35 mouse cellular contexts compared by ENCODE assay signal in the genomic region with DNA sequence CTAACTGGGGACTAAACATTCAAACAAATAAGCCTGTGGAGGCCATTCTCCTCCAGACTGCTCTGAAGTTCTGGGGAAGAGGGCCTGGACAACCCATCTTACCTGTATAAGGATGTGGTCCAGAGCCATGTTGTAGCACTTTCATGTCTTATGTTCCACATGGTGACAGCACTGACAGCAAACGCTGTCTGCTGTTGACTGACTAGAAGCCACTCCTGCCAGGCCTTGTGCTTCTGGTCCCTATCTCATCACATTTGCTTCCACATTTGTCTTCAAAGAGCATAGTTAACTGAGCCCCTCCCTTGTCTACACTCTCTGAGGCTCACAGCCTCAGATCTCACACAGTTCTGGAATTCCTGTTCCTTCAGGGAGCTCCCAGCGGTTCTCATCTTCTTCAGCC.
"Had no signal": no experiment of that assay in that cellular context is flagged by ENCODE, and none has a peak within 500 bp of the region (broad histone marks: within the 10 kb centered on the region; RNA-seq: fewer than 3 reads in every experiment).

No protein-coding gene starts in this region.

- ATAC-seq: hindbrain, embryonic 16.5 days; hindbrain, postnatal 0 days; inflammation-experienced regulatory T-cells, adult 6 months; intestine, embryonic 15.5 days; intestine, embryonic 16.5 days; intestine, postnatal 0 days had no signal

- H3K27ac ChIP-seq: heart, embryonic 10.5 days; heart, embryonic 13.5 days; heart, embryonic 15.5 days; hindbrain, embryonic 10.5 days; hindbrain, embryonic 12.5 days; hindbrain, embryonic 13.5 days; hindbrain, embryonic 14.5 days; hindbrain, embryonic 15.5 days; hindbrain, postnatal 0 days; intestine, embryonic 15.5 days; kidney, embryonic 15.5 days; kidney, postnatal 0 days; layer of hippocampus, adult 2 months had no signal

- H3K9ac ChIP-seq: heart, embryonic 12.5 days; heart, embryonic 13.5 days; heart, embryonic 15.5 days; hindbrain, embryonic 12.5 days; hindbrain, embryonic 13.5 days; hindbrain, embryonic 14.5 days; hindbrain, embryonic 15.5 days; intestine, embryonic 15.5 days; kidney, embryonic 15.5 days had no signal

- H3K27me3 ChIP-seq: heart, embryonic 12.5 days; heart, embryonic 13.5 days; heart, embryonic 15.5 days; hindbrain, embryonic 12.5 days; hindbrain, embryonic 13.5 days; hindbrain, embryonic 15.5 days; intestine, embryonic 15.5 days; kidney, embryonic 15.5 days had no signal

- H3K4me3 ChIP-seq: heart, embryonic 10.5 days; heart, embryonic 12.5 days; heart, embryonic 13.5 days; heart, embryonic 15.5 days; hindbrain, embryonic 10.5 days; hindbrain, embryonic 12.5 days; hindbrain, embryonic 13.5 days; hindbrain, embryonic 15.5 days; intestine, embryonic 15.5 days; kidney, embryonic 15.5 days; layer of hippocampus, adult 2 months had no signal

- H3K9me3 ChIP-seq: heart, embryonic 10.5 days; heart, embryonic 12.5 days; heart, embryonic 13.5 days; heart, embryonic 15.5 days; hindbrain, embryonic 10.5 days; hindbrain, embryonic 12.5 days; hindbrain, embryonic 13.5 days; hindbrain, embryonic 15.5 days; intestine, embryonic 15.5 days; kidney, embryonic 15.5 days had no signal

- H3K4me1 ChIP-seq: heart, embryonic 10.5 days; heart, embryonic 12.5 days; heart, embryonic 15.5 days; hindbrain, embryonic 10.5 days; hindbrain, embryonic 12.5 days; hindbrain, embryonic 13.5 days; hindbrain, embryonic 15.5 days; intestine, embryonic 15.5 days; kidney, embryonic 15.5 days had no signal

- H3K4me2 ChIP-seq: heart, embryonic 11.5 days; heart, embryonic 12.5 days; heart, embryonic 13.5 days; heart, embryonic 15.5 days; hindbrain, embryonic 12.5 days; hindbrain, embryonic 13.5 days; hindbrain, embryonic 14.5 days; hindbrain, embryonic 15.5 days; intestine, embryonic 15.5 days; kidney, embryonic 15.5 days had no signal

- DNase-seq: heart, postnatal 10 days; heart, postnatal 14 days; heart, postnatal 36 days; heart, postnatal 4 days; kidney, adult 11 months; kidney, adult 18-20 months; kidney, adult 2 months; kidney, adult 8-10 months; kidney, adult 9 months; kidney, postnatal 10 days; kidney, postnatal 14 days; kidney, postnatal 25 days; kidney, postnatal 36 days; kidney, postnatal 4 days; layer of hippocampus, adult 9-11 months; layer of hippocampus, postnatal 36 days had no signal
